Mouse (Mus musculus): ENCODE results near the gene Jmjd1c.

Jmjd1c gene

GRCm38 (mm10) chr10:67071884-67072283 lies 24.0 kb upstream of the Jmjd1c start:
- no peak for DNase-seq (ENCODE audit: low read depth, low spot score)

GRCm38 (mm10) chr10:67072600-67072999 lies 23.3 kb upstream of the Jmjd1c start:
- no peak for DNase-seq (ENCODE audit: low read depth, low spot score)

- DNase-seq (ENCODE audit: low read depth, low spot score), result no peak
Measured at GRCm38 (mm10) chr10:67073577-67073976, 22.3 kb upstream of the Jmjd1c start.

- DNase-seq (ENCODE audit: low read depth, low spot score), result no peak
Measured at GRCm38 (mm10) chr10:67075931-67076878, 19.7 kb upstream of the Jmjd1c start.

GRCm38 (mm10) chr10:67079030-67079429 lies 16.9 kb upstream of the Jmjd1c start:
- no peak for DNase-seq (ENCODE audit: low read depth, low spot score)

GRCm38 (mm10) chr10:67081206-67082007 lies 14.5 kb upstream of the Jmjd1c start:
- no peak for DNase-seq (ENCODE audit: low read depth, low spot score)

- DNase-seq (ENCODE audit: low read depth, low spot score), result no peak
Measured at GRCm38 (mm10) chr10:67082531-67082930, 13.4 kb upstream of the Jmjd1c start.

GRCm38 (mm10) chr10:67083446-67084166 lies 12.3 kb upstream of the Jmjd1c start:
- no peak for DNase-seq (ENCODE audit: low read depth, low spot score)

GRCm38 (mm10) chr10:67085124-67085523 lies 10.8 kb upstream of the Jmjd1c start:
- DNase-seq (ENCODE audit: low read depth, low spot score), result no peak

- DNase-seq (ENCODE audit: low read depth, low spot score), result no peak
Measured at GRCm38 (mm10) chr10:67085916-67086315, 10.0 kb upstream of the Jmjd1c start.

- no peak for DNase-seq (ENCODE audit: low read depth, low spot score)
Measured at GRCm38 (mm10) chr10:67087447-67088226, 8.3 kb upstream of the Jmjd1c start.

GRCm38 (mm10) chr10:67090611-67091010 lies 5.3 kb upstream of the Jmjd1c start:
- DNase-seq (ENCODE audit: low read depth, low spot score), result no peak

GRCm38 (mm10) chr10:67094922-67095321 lies 1.0 kb upstream of the Jmjd1c start:
- DNase-seq (ENCODE audit: low read depth, low spot score), result no peak

GRCm38 (mm10) chr10:67096621-67097436 lies 904 bp downstream of the Jmjd1c start, which contains the start of gene Reep3:
TSS of gene Reep3 (minus strand) at chr10:67096945.
- DNase-seq (ENCODE audit: low read depth, low spot score), result peak; percentile 73

- peak; percentile 53 for DNase-seq (ENCODE audit: low read depth, low spot score)
Measured at GRCm38 (mm10) chr10:67097437-67098150, 1.7 kb downstream of the Jmjd1c start.

GRCm38 (mm10) chr10:67098408-67099050 lies 2.6 kb downstream of the Jmjd1c start:
- peak; percentile 57 for DNase-seq (ENCODE audit: low read depth, low spot score)

GRCm38 (mm10) chr10:67099183-67099929 lies 3.4 kb downstream of the Jmjd1c start:
- DNase-seq (ENCODE audit: low read depth, low spot score), result no peak

GRCm38 (mm10) chr10:67100011-67100661 lies 4.2 kb downstream of the Jmjd1c start:
- no peak for DNase-seq (ENCODE audit: low read depth, low spot score)
